Mouse (Mus musculus) mouse trophoblast stem cell (cell line): ENCODE data around the gene Itih2.

Experiments
- in situ Hi-C, 2 experiments: fragments of 300-500 bp; cut with MseI, MboI; formaldehyde crosslinking; loops; 2 replicates in 1 of 2; 3 replicates in 1 of 2; pipeline ENCODE4 v1.15.1; 2025

Gene Itih2

GRCm38 (mm10) chr2:10131296-10131695 lies at the start of gene Itih2:
Gene Itih2 (minus strand): TSS chr2:10131396.
- in situ Hi-C loops, result no loop called here

GRCm38 (mm10) chr2:10169991-10170390 lies 38.8 kb upstream of the Itih2 start:
- in situ Hi-C loops, result no loop called here

DNA sequence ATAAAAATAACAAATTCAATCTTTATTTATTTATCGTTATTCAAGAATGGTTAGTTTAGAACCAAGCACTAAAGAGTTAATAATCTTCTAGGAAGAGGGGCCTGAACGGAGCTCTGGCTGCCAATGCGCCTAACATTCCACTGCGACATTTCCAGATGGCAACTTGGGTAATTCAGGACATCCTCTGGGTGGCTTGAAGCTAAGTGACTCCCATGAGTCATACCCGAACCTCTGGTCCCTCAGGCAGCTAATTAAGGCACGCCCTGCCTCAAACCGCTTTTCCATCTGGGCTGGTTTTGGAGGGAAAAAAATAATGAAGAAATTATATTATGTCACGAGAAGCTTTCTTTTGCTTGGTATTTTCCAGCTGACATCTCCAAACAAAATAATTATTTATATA lies 36.8 kb upstream of the Itih2 start:
- in situ Hi-C loops, result no loop called here

DNA sequence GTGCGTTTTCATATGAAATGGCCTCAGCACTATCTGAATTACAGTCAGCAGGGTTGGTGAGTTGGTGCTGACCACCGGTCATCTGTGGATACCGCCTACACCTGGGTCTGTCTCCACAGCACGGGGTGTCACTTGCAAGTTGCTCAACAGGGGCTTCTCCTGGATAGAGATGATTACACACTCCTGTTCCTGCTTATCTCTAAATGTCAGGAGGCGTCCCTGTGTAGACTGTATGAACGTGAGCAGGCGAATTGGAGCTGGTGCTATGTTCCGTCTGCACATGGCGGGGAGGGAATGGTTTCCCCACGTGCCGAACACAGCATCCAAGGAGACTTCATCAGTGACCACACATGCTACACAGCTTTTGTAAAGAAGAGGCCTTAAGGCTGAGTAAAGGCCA lies 36.1 kb upstream of the Itih2 start:
- in situ Hi-C loops, result no loop called here

- in situ Hi-C loops, result no loop called here
Observed at GRCm38 (mm10) chr2:10166635-10167034, 35.4 kb upstream of the Itih2 start.

DNA sequence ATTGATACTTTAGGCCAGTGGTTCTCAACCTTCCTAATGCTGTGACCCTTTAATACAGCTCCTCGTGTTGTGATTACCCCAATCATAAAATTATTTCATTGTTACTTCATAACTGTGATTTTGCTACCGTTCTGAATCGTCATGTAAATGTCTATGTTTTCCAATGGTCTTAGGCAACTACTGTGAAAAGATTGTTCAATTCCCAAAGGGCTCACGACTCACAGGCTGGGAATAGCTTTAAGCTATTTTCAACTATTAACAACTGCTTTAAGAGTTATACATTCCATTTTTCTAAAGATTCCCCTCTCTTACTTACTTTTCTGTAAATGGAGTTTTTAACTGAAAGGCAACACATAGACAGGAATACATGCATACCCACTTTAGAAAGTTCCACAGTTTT lies 30.8 kb upstream of the Itih2 start:
- in situ Hi-C loops, result no loop called here

DNA sequence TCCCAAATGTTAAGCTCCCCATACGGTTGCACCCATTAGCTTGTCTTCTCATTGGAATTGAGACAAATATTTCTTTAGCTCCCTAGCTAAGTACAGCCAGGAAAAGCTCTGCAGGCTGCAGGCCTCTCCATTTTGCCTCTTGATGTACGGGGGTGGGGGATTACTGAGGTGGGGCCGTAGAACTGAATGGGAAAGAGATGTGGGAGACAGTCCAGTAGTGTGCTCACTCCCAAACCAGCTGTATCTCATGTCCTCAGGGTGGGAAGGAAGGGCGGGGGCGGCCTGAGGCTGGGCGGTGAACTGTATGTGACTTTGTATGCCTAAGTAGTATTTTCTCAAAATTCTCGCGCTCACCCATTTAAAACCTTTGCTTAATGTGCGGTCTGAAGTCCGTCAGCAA lies 26.0 kb upstream of the Itih2 start:
- in situ Hi-C loops, result no loop called here

- in situ Hi-C loops, result no loop called here
Observed at GRCm38 (mm10) chr2:10153201-10154075, 22.2 kb upstream of the Itih2 start, which contains the start of gene Itih5. Gene Itih5 (plus strand): TSS chr2:10153571.

GRCm38 (mm10) chr2:10152590-10152989 lies 21.4 kb upstream of the Itih2 start:
- in situ Hi-C loops, result no loop called here

- in situ Hi-C loops, result loop anchor here in 1 of 2 experiments (10.0 kb wide), 1 partner anchor 138 kb away; no protein-coding TSS in a partner anchor
Observed at GRCm38 (mm10) chr2:10147176-10147575, 16.0 kb upstream of the Itih2 start.

DNA sequence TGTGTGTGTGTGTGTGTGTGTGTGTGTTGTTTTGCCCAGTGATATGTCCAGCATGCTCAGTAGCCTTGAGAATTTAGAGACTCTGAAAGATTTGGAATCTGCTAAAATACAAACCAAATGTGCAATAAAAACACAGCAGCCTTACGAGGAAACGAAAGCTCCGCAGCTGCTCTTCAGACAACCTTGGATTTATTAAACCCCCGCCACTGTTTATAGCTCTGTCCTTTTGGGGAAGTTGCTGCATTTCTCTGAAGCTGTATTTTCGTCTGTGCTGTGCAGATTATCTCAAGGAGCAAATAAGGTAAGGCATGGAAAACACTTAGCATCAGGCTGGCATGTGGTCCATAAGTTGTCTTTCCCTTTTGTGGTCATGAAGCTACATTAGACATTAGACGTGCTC lies 14.3 kb upstream of the Itih2 start:
- in situ Hi-C loops, result loop anchor here in 1 of 2 experiments (10.0 kb wide), 1 partner anchor 139 kb away; no protein-coding TSS in a partner anchor

DNA sequence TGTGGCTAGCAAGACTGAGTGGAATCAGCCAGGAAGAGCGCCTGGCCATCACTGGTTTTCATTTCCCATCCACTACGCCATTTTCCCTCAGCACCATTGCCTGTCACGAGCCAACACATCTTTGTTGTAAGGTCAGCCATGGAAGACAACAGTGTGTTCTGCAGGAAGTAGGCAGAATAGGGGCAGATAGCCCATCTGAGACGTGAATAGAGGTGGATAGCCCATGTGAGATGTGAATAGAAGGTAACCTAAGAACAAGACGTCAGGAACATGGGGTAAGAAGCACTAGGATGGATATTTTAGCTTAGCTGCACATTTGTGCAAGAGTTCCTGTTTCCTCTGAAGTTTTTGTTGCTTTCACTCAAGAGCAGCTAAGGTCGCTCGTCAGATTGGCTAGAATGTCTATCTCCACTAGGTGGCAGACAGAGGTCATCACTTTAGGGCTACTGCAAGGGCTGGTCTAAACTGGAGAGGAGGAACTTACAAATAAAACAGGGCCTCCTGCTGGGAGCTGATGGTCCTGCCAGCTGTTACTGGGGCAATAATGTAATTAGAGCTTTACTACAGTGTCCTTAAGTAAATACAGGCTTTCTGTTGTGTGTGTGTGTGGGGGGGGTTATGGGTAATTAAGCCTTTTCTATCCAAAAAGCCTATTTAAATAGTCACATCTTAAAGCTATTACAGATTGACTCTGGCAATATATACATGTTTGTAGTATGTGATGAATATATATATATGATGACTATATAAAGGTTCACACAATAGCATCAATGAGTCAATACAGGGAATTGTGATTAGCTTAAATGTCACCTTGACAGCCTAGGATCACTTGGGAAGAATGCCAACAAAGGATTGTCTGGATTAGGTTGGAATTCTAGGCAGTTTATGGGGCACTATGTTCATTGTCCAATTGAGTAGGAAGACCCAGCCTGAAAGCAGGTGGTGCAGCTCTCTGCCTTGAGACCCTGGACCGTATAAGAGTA lies 11.6 kb upstream of the Itih2 start:
- in situ Hi-C loops, result loop anchor here in 1 of 2 experiments (10.0 kb wide), 1 partner anchor 142 kb away; no protein-coding TSS in a partner anchor

- in situ Hi-C loops, result loop anchor here in 1 of 2 experiments (10.0 kb wide), 1 partner anchor 144 kb away; no protein-coding TSS in a partner anchor
Observed at GRCm38 (mm10) chr2:10140456-10140855, 9.3 kb upstream of the Itih2 start.

DNA sequence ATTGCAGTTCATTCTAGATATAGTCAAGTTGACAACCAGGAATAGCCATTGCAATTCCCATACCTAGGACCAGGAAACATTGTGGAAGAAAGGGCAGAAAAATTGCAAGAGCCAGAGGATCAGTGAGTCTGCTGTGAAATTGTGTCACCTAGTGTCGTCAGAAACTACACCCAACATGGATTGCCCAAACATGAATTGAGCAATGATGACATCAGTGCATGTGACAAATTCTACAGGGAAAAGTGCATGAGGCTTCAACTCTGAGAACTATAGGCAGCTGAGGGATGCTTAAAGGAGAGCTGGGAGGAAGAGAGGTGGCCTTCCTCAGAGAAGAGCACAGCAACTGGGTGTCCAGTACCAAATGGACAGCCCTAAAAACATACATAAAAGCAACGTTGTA lies 6.1 kb upstream of the Itih2 start:
- in situ Hi-C loops, result no loop called here

DNA sequence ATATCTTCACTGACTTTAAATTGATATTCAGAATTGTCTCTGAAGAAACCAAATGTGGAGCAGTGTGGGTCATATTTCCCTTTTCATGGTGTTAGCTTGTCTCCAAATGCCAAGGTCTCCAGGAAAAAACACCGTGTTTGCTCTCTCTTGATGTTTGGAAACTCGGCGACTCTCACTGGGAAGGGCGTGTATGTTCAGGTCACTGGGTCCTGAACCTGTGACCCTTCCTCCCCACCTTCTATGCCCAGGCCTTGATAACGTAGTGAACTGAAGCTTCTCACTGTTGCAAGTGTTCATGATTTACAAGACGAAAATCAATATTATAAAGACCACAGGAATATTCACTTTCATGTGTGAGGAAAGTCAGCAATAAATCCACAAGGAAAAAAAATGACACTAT lies 2.7 kb upstream of the Itih2 start:
- in situ Hi-C loops, result no loop called here

DNA sequence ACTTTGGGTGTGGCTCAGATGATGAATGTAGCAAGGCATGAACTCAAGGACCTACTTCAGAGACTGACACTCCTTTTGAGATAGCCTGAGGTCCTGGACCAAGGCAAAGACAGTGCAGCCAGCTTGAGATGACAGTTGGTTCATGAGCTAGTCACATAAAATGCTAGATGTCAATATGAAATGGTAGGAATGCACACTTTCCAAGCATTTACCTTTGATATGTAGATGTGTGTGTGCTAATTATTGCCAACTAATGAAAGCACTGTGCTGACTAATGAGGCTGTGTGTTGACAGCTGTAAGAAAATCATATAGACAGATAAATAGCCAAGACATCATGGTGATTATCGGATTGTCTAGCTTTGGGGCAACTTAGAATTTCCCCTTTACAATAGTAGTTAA lies 932 bp upstream of the Itih2 start:
- in situ Hi-C loops, result no loop called here

GRCm38 (mm10) chr2:10130341-10130990 lies 730 bp downstream of the Itih2 start:
- in situ Hi-C loops, result no loop called here

- in situ Hi-C loops, result no loop called here
Observed at GRCm38 (mm10) chr2:10128571-10128970, 2.6 kb downstream of the Itih2 start.

- in situ Hi-C loops, result no loop called here
Observed at GRCm38 (mm10) chr2:10127471-10127870, 3.7 kb downstream of the Itih2 start.

GRCm38 (mm10) chr2:10126122-10126521 lies 5.1 kb downstream of the Itih2 start:
- in situ Hi-C loops, result no loop called here

GRCm38 (mm10) chr2:10121826-10122225 lies 9.4 kb downstream of the Itih2 start:
- in situ Hi-C loops, result no loop called here
